Mouse (Mus musculus) erythroblast, embryonic 14.5 days (primary cell): ENCODE measurements around the gene 1110008P14Rik.

ENCODE experiments used
- GATA1 ChIP-seq: IDR thresholded peaks from 2 replicates; pipeline ENCODE4 v1.6.1; 2012; ENCODE audit warnings: low read length, inconsistent platforms, mixed read lengths
- TAL1 ChIP-seq: IDR thresholded peaks from 3 replicates; pipeline ENCODE4 v1.6.1; 2012; ENCODE audit warnings: low read length, inconsistent platforms, mixed read lengths

GRCm38 (mm10) chr2:32353836-32354235 lies 27.9 kb downstream of the 1110008P14Rik start:
- TF ChIP-seq GATA1 = no peak
- no peak for TF ChIP-seq TAL1
